Mouse (Mus musculus) mouse embryonic stem cell (cell line): ENCODE data around the gene Tmem115.

ENCODE experiments used
- in situ Hi-C, 2 experiments: fragments of 300-500 bp; cut with MboI; formaldehyde crosslinking; loops; 1 replicate in 1 of 2; 3 replicates in 1 of 2; pipeline ENCODE4 v1.14.3; 2019 to 2020; ENCODE audit warnings: low sequenced_read_pairs in 2 of 2, low pct_unique_long_range_greater_than_20kb in 1 of 2, mixed read lengths in 1 of 2; ENCODE audit not compliant: unreplicated experiment in 1 of 2

Gene Tmem115

GRCm38 (mm10) chr9:107533791-107534407 lies at the start of gene Tmem115:
Gene Tmem115, plus strand, starts transcription at chr9:107533945.
- in situ Hi-C loops = no loop called here

GRCm38 (mm10) chr9:107484302-107484701 lies 49.4 kb upstream of the Tmem115 start:
- in situ Hi-C loops = no loop called here

GRCm38 (mm10) chr9:107484766-107485165 lies 49.0 kb upstream of the Tmem115 start:
- in situ Hi-C loops = no loop called here

- in situ Hi-C loops = no loop called here
Observed at GRCm38 (mm10) chr9:107486086-107486485, 47.7 kb upstream of the Tmem115 start.

GRCm38 (mm10) chr9:107486507-107487225 lies 47.1 kb upstream of the Tmem115 start:
- in situ Hi-C loops = no loop called here

- in situ Hi-C loops = no loop called here
Observed at GRCm38 (mm10) chr9:107490146-107490545, 43.6 kb upstream of the Tmem115 start.

- in situ Hi-C loops = no loop called here
Observed at GRCm38 (mm10) chr9:107490625-107491024, 43.1 kb upstream of the Tmem115 start.

GRCm38 (mm10) chr9:107493511-107493910 lies 40.2 kb upstream of the Tmem115 start:
- in situ Hi-C loops = no loop called here

GRCm38 (mm10) chr9:107494238-107494637 lies 39.5 kb upstream of the Tmem115 start:
- in situ Hi-C loops = no loop called here

GRCm38 (mm10) chr9:107496359-107496758 lies 37.4 kb upstream of the Tmem115 start:
- in situ Hi-C loops = no loop called here

- in situ Hi-C loops = no loop called here
Observed at GRCm38 (mm10) chr9:107500708-107501286, 32.9 kb upstream of the Tmem115 start.

GRCm38 (mm10) chr9:107502131-107502846 lies 31.5 kb upstream of the Tmem115 start:
- in situ Hi-C loops = no loop called here

- in situ Hi-C loops = no loop called here
Observed at GRCm38 (mm10) chr9:107504662-107505537, 28.8 kb upstream of the Tmem115 start.

GRCm38 (mm10) chr9:107508266-107508665 lies 25.5 kb upstream of the Tmem115 start:
- in situ Hi-C loops = no loop called here

GRCm38 (mm10) chr9:107510384-107511100 lies 23.2 kb upstream of the Tmem115 start:
- in situ Hi-C loops = loop anchor here (5.0 kb wide), 2 partner anchors 138 to 153 kb away; no protein-coding TSS in a partner anchor

GRCm38 (mm10) chr9:107511436-107511835 lies 22.3 kb upstream of the Tmem115 start:
- in situ Hi-C loops = loop anchor here (5.0 kb wide), 2 partner anchors 139 to 154 kb away; no protein-coding TSS in a partner anchor

- in situ Hi-C loops = loop anchor here (5.0 kb wide), 2 partner anchors 140 to 155 kb away; no protein-coding TSS in a partner anchor
Observed at GRCm38 (mm10) chr9:107512326-107512725, 21.4 kb upstream of the Tmem115 start.
